Mouse (Mus musculus): Measurements from ENCODE around the gene Krtap9-5.

The Krtap9-5 gene

GRCm38 (mm10) chr11:99948175-99948574 lies at the start of gene Krtap9-5:
Gene Krtap9-5, plus strand, starts transcription at chr11:99948475.
- DNase-seq (ENCODE audit: low read depth, low spot score): no peak

DNA sequence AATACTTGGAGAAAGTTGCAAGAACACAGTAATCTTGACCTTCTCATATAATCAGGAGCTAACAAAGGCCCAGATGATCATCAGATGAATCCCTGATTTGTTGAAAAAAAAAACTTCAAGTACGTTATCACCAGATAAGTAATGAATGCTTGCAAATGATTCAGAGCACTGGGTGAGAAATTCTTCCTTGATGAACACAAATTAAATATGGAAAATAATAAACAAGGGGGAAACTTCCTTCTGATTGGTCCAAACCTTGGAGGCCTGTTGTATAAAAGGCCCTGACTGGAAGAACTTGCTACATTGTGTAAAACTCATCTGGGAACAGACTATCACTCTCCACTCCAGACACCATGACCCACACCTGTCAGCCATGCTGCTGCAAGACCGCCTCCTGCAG lies 40.7 kb upstream of the Krtap9-5 start, which contains the start of gene Krtap31-1:
Gene Krtap31-1 (plus strand): TSS at position 301 of the 400 bp plus-strand sequence.
- DNase-seq (ENCODE audit: low read depth, low spot score): no peak

DNA sequence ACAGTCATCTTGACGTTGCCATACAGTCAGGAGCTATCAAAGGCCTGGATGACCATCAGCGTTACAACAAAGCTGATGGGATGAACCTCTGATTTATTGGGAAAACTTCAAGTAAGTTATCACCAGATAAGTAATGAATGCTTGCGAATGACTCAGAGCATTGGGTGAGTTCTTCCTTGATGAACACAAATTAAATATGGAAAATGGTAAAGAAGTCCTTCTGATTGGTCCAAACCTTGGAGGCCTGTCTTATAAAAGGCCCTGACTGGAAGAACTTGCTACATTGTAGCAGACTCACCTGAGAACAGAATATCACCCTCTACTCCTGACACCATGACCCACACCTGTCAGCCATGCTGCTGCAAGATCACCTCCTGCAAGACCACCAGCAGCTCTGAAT lies 33.8 kb upstream of the Krtap9-5 start, which contains the start of gene Gm11565:
Gene Gm11565 (plus strand): TSS at position 301 of the 400 bp plus-strand sequence.
- no peak for DNase-seq (ENCODE audit: low read depth, low spot score)

DNA sequence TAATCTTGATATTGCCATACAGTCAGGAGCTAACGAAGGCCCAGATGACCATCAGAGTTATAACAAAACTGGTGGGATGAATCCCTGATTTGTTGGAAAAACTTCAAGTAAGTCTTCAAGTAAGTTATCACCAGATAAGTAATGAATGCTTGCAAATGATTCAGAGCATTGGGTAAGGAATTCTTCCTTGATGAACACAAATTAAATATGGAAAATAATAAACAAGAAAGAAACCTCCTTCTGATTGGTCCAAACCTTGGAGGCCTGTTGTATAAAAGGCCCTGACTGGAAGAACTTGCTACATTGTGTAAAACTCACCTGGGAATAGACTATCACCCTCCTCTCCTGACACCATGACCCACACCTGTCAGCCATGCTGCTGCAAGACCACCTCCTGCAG lies 12.3 kb upstream of the Krtap9-5 start, which contains the start of gene Krtap31-2:
Gene Krtap31-2 (plus strand): TSS at position 301 of the 400 bp plus-strand sequence.
- DNase-seq (ENCODE audit: low read depth, low spot score): no peak

DNA sequence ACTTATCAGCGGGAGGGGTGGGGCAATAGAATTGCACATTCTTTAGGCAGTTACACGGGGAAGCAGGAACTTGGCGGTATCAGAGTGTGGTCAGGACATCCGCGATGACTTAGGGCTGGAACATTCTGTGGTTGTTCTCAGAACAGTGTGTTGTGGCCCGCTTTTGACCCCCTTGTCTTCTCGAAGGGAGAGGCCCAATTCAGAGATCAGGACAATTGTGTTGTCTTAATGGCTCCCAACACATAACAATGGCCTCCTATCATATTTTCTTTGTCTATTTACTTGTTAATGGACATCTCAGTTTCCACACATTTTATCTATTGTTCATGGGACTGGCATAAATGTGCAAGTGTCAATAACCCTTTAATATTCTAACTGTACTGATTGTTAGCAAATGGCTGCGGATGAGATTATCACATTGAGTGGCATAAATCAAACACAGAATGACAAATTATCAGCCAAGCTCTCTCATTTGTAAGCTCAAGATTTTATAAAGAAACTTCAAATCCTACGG lies 10.5 kb upstream of the Krtap9-5 start:
- DNase-seq (ENCODE audit: low read depth, low spot score): peak; percentile 20

- DNase-seq (ENCODE audit: low read depth, low spot score): peak; percentile 9
These were observed 15.9 kb downstream of the Krtap9-5 start for GRCm38 (mm10) chr11:99964213-99964612.

DNA sequence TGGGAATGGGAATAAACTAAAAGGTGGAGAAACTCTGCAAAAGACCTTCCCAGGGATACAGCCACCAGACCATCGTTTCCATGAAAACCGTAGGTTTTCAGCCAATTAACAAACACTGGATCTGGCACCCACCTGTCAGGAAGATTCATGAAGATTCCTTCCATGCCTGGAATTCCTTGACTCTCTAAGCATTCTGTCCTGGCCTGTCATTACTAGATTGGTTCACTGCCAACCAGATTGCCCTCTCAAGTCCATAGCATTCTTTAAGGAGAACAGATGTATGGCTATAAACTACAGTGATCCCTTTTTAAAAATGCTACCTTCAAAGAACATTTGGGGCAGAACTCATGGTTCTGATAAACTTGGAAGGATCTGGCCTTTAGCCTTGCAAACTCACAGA lies 17.7 kb downstream of the Krtap9-5 start:
- peak; percentile 8 for DNase-seq (ENCODE audit: low read depth, low spot score)

- no peak for DNase-seq (ENCODE audit: low read depth, low spot score)
These were observed 30.7 kb downstream of the Krtap9-5 start, which contains the start of gene Krtap29-1 for GRCm38 (mm10) chr11:99978953-99979352. Gene Krtap29-1, minus strand, starts transcription at chr11:99979053.

DNA sequence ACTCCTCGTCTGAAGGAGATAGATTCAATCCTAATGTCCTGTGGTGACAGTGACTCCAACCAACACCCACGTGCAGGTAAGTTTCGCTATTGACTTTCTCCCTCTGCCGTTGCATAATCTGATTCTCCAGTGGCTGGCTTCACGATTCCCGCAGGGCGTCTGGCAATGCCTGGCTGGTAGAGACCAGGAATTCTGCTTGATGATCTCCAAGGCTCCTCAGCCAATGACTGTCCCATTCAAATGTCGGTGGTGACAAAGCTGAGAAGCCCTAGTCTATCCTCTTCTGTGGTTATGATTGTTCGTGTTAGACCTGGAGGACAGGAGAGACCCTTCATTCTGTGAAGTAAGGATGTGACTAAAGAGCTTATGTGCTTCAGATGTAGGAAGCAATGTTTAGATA lies 34.5 kb downstream of the Krtap9-5 start:
- DNase-seq (ENCODE audit: low read depth, low spot score): no peak

DNA sequence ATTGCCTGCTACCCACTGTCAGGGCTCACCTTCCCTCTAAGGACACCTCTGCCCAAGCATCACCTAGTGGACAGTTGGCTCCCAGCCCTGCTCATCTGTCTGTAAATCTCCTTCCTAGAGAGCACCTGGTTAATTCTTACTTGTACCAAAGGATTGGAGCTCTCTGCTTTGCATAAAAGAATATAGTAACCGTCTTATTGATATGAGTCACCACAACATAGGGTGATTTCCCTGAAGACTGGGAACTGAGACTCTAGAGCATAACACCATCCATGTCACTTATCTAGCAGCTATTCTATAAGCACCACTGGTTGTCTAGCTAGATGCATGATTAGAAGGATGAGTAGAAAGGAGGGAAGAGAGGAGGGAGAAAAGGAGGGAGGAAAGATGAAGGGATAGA lies 35.2 kb downstream of the Krtap9-5 start:
- no peak for DNase-seq (ENCODE audit: low read depth, low spot score)

GRCm38 (mm10) chr11:99985291-99986092 lies 37.2 kb downstream of the Krtap9-5 start:
- no peak for DNase-seq (ENCODE audit: low read depth, low spot score)

DNA sequence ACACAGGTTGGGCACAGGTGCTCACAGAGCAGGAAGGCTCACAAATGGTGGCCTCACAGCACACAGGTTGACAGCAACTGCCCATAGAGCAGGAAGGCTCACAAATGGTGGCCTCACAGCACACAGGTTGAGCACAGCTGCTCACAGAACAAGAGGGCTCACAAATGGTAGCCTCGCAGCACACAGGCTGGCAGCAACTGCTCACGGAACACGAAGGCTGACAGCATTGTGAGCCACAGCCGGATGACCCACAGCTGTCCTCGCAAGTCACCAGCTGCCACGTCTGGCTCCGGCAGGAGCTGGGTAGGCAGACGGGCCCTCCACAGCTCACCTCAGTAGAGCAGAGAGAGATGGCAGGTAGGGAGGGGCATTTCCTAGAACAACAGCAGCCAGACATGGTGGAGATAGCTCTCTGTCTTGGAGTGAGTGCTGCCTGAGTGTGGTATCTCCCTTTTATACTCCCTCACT lies 37.9 kb downstream of the Krtap9-5 start, which contains the start of gene Krtap16-1:
Gene Krtap16-1 (minus strand): TSS at position 418 of the 468 bp plus-strand sequence.
- DNase-seq (ENCODE audit: low read depth, low spot score): no peak

GRCm38 (mm10) chr11:99988530-99988929 lies 40.3 kb downstream of the Krtap9-5 start:
- no peak for DNase-seq (ENCODE audit: low read depth, low spot score)

DNA sequence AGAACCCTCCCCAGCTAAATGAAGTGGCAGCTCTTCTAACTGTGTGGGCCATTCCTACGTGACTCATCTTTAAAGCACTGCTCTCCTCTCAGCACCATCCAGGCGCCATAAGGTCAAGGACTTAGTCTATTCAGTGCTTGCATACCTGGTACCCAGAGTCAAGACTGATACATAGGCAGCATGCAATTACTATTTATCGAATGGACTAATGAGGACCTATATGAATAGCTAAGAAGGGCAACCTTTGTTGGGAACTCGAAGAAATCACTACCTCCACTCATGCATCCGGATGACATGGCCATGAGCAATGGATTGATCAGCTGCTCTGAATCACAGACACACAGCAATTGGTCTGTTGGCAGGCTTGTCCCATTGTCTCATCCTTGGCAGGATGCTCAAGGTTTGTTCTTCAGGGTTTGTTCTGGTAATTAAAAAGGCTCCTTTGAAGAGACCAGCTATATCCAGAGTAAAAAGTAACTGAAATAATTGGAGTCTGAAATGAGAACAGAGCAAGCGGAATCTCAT lies 41.7 kb downstream of the Krtap9-5 start:
- peak; percentile 16 for DNase-seq (ENCODE audit: low read depth, low spot score)

- no peak for DNase-seq (ENCODE audit: low read depth, low spot score)
These were observed 42.3 kb downstream of the Krtap9-5 start for GRCm38 (mm10) chr11:99990571-99990970.

GRCm38 (mm10) chr11:99993620-99994383 lies 45.5 kb downstream of the Krtap9-5 start, which contains the start of gene Krtap17-1:
Gene Krtap17-1, minus strand, starts transcription at chr11:99993994.
- DNase-seq (ENCODE audit: low read depth, low spot score): no peak

DNA sequence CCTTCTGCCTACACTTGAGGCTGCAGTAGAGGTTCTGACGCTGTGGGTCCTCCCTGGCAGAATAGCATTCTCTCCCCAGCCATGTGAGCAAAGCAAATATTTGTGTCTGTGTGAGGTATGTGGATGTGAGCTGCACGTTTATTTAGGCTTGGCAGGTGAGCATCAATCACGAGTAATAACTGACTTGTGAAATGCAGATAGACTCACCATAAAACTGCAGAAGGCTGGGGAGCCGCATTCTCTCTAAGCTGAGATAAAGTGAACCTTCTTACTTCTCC lies 46.0 kb downstream of the Krtap9-5 start:
- no peak for DNase-seq (ENCODE audit: low read depth, low spot score)

- DNase-seq (ENCODE audit: low read depth, low spot score): no peak
These were observed 50.8 kb downstream of the Krtap9-5 start for GRCm38 (mm10) chr11:99999091-99999490.
